Mouse (Mus musculus): ENCODE data around the gene Tceal5. TPM values are rescaled to one million over a fixed set of nuclear protein-coding genes. Genes with fewer than 3 reads are reported as not detected.

Gene Tceal5
- total and polyA plus RNA-seq, 2 experiments from 2014 or later = 15.0 TPM; not detected in 1

DNA sequence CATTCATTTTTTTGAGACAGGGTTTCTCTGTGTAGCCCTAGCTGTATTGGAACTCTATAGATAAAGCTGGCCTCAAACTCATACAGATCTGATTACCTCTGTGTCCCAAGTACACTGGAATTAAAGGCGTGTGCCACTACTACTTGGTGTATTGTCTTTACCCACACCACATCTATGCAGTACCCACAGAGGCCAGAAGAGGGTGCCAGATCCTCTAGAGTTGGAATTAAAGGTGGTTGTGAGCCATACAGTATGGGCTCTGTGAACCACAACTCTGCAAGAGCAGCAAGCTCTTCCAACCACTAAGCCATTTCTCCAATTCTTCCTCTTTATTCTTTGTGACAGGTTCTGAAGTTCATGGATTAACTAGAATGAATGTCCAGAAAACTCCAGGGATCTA lies 6.8 kb downstream of the Tceal5 start:
- TF ChIP-seq CTCF (IDR thresholded peaks at IDR 0.05; ENCODE audit: low read depth) (peak; percentile 42), EP300 (IDR thresholded peaks at IDR 0.05; ENCODE audit: low read depth) (no peak)
- no peak for ATAC-seq (ENCODE audit: insufficient read depth, low read depth)
- no peak for DNase-seq (ENCODE audit: low spot score)
- Histone ChIP-seq H3K27me3 (ENCODE audit: control insufficient read depth, insufficient read depth, low read length) (no peaks in the 10 kb centered on the region), H3K4me3 (ENCODE audit: low read depth, low read length) (no peak overlapping the region), H3K27ac (ENCODE audit: low read depth) (no peak overlapping the region), H3K36me3 (replicated peaks; ENCODE audit: control insufficient read depth, insufficient read depth, low read length) (no peaks in the 10 kb centered on the region), H3K4me1 (ENCODE audit: control insufficient read depth, insufficient read depth) (no peaks in the 10 kb centered on the region), H3K4me2 (ENCODE audit: low read depth, low read length) (no peak overlapping the region), H3K9ac (replicated peaks; ENCODE audit: low read depth, low read length) (no peak overlapping the region), H3K9me3 (replicated peaks; ENCODE audit: control insufficient read depth, low read length) (no peaks in the 10 kb centered on the region)
- WGBS = 70% methylated on average over 1 of the region's 1 CpGs

DNA sequence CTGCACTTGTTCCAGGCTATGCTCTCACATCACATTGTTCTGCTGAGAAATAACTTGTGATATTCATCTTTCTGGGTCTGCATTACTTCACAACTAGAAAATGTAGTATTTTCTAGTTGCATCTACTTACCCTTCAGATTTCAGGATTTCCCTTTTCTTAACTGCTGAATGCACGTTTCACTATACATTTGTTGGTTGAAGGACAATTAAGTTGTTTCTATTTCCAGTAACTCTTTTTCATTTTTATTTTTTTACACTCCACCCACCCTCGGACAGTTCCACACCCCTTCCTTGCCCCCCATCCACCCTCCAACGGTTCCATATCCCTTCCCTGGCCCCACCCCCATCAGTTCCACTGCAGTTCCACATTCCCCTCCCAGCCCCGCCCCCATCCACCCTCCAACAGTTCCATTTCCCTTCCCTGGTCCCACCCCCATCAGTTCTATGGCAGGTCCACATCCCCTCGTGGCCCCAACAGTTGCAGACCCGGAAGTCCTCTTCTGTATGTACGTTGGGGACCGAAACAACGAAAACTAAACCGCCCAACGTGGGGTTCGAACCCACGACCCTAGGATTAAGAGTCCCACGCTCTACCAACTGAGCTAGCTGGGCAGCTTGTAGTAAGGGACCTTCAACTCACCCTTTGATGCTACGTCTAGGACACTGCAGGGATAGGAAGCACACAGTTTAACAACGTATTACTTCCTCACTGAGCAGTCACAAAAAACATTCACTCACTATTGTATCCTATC lies 8.3 kb downstream of the Tceal5 start:
- DNase-seq (ENCODE audit: low spot score) = no peak
- WGBS = 74% methylated on average over 16 of the region's 16 CpGs
- no peak for ATAC-seq (ENCODE audit: insufficient read depth, low read depth)

DNA sequence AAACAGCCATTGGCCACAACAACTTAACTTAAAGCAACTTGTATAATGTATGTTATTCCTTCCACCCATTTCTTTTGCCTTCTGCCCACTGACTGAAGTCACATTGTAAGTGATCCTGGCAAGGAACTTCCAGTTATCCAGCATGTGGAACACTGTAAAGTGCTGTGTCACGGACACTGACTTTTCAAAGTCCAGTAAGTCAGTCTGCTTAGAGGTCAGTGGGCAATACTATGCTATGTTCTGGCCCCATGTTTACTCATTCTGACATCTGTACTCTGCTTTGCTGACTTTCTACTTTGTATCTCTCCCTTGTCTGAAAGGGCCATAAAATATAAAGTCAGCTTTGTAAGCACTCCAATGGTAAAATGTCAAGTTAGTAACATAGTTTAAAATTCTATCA lies 20.6 kb downstream of the Tceal5 start:
- DNase-seq (ENCODE audit: low spot score) (no peak), ATAC-seq (ENCODE audit: insufficient read depth, low read depth) (no peak)
- H3K4me3 ChIP-seq (ENCODE audit: low read depth, low read length) = no peak overlapping the region
- no peaks in the 10 kb centered on the region for H3K9me3 ChIP-seq (replicated peaks; ENCODE audit: control insufficient read depth, low read length)
- no peaks in the 10 kb centered on the region for H3K4me1 ChIP-seq (ENCODE audit: control insufficient read depth, insufficient read depth)
- no peak overlapping the region for H3K9ac ChIP-seq (replicated peaks; ENCODE audit: low read depth, low read length)
- no peak overlapping the region for H3K4me2 ChIP-seq (ENCODE audit: low read depth, low read length)
- no peak overlapping the region for H3K27ac ChIP-seq (ENCODE audit: low read depth)
- H3K36me3 ChIP-seq (replicated peaks; ENCODE audit: control insufficient read depth, insufficient read depth, low read length) = no peaks in the 10 kb centered on the region
- TF ChIP-seq CTCF (IDR thresholded peaks at IDR 0.05; ENCODE audit: low read depth) (no peak), EP300 (IDR thresholded peaks at IDR 0.05; ENCODE audit: low read depth) (no peak)
- 69% methylated on average over 1 of the region's 1 CpGs for WGBS
- H3K27me3 ChIP-seq (ENCODE audit: control insufficient read depth, insufficient read depth, low read length) = no peaks in the 10 kb centered on the region

More for the DNA sequence above, 8.3 kb downstream of the Tceal5 start:
- no peaks in the 10 kb centered on the region for H3K36me3 ChIP-seq (replicated peaks; ENCODE audit: control insufficient read depth, insufficient read depth, low read length)
- no peaks in the 10 kb centered on the region for H3K4me1 ChIP-seq (ENCODE audit: control insufficient read depth, insufficient read depth)
- TF ChIP-seq EP300 (IDR thresholded peaks at IDR 0.05; ENCODE audit: low read depth) (no peak), CTCF (IDR thresholded peaks at IDR 0.05; ENCODE audit: low read depth) (no peak)
- no peaks in the 10 kb centered on the region for H3K27me3 ChIP-seq (ENCODE audit: control insufficient read depth, insufficient read depth, low read length)
- H3K4me2 ChIP-seq (ENCODE audit: low read depth, low read length) = no peak overlapping the region
- H3K27ac ChIP-seq (ENCODE audit: low read depth) = no peak overlapping the region
- H3K4me3 ChIP-seq (ENCODE audit: low read depth, low read length) = no peak overlapping the region
- H3K9me3 ChIP-seq (replicated peaks; ENCODE audit: control insufficient read depth, low read length) = no peaks in the 10 kb centered on the region
- no peak overlapping the region for H3K9ac ChIP-seq (replicated peaks; ENCODE audit: low read depth, low read length)

DNA sequence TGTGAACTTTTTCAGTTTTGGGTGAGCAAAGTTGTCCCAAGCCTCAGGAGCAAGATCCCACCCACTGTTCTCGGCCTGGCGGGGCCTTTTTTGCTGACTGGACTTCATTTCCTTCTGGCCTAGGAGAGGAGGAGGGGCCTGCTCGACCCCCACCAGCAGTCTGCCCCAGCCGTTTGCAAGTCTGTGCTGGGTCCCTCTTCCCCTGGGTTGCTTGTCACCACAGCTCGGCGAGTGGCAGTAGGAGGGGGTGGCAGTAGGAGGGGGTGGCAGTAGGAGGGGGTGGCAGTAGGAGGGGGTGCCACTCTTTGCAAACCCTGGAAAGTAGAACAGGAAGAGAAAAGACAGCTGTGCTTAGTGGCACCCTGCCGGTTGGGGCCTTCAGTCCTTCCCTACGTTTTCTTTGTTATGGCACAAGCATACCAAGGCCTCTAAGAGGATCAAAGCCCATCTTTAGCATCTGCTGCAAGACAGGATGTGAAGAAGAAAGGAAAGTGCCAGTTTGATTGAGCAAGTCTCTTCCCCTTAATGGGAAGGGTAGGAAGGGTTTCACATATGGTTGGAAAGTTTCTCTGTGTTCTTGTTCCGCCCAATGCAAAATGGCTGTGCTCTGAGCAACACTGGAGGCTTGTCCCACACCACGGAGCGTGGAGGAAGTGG lies 22.7 kb downstream of the Tceal5 start:
- H3K27me3 ChIP-seq (ENCODE audit: control insufficient read depth, insufficient read depth, low read length) = no peaks in the 10 kb centered on the region
- no peak overlapping the region for H3K27ac ChIP-seq (ENCODE audit: low read depth)
- no peak overlapping the region for H3K9ac ChIP-seq (replicated peaks; ENCODE audit: low read depth, low read length)
- WGBS = 32% methylated on average over 11 of the region's 11 CpGs
- no peaks in the 10 kb centered on the region for H3K4me1 ChIP-seq (ENCODE audit: control insufficient read depth, insufficient read depth)
- DNase-seq (ENCODE audit: low spot score) (no peak), ATAC-seq (ENCODE audit: insufficient read depth, low read depth) (no peak)
- H3K4me2 ChIP-seq (ENCODE audit: low read depth, low read length) = no peak overlapping the region
- H3K36me3 ChIP-seq (replicated peaks; ENCODE audit: control insufficient read depth, insufficient read depth, low read length) = no peaks in the 10 kb centered on the region
- H3K4me3 ChIP-seq (ENCODE audit: low read depth, low read length) = no peak overlapping the region
- no peaks in the 10 kb centered on the region for H3K9me3 ChIP-seq (replicated peaks; ENCODE audit: control insufficient read depth, low read length)
- TF ChIP-seq CTCF (IDR thresholded peaks at IDR 0.05; ENCODE audit: low read depth) = no peak
- TF ChIP-seq EP300 (IDR thresholded peaks at IDR 0.05; ENCODE audit: low read depth) = no peak

DNA sequence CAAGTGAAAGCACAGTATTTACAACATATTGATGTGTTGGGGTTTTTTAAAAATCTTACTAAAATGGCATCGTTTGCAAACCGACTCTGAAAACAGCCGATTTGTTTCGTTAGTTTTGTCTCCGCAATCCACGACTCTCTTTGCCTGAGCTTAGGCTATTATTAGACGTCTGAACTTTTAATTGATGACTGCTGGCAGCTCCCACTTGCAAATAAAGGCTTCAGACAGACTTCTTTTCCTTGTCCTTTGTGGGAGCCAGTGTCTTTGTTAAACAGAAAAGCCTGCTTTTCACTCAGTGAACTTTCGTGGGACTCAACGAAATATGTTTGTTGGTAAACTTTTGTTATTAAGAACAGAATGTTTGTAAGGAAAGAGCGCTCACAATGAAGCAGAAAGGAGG lies 30.9 kb downstream of the Tceal5 start:
- H3K4me2 ChIP-seq (ENCODE audit: low read depth, low read length) = peak overlapping the region; percentile 64
- H3K9me3 ChIP-seq (replicated peaks; ENCODE audit: control insufficient read depth, low read length) = no peaks in the 10 kb centered on the region
- 33% methylated on average over 10 of the region's 10 CpGs for WGBS
- H3K4me1 ChIP-seq (ENCODE audit: control insufficient read depth, insufficient read depth) = 0 out of 2 replicates have a peak, but pooled peaks cover 3% of the 10 kb centered on the region
- peak; percentile 44 for DNase-seq (ENCODE audit: low spot score)
- no peaks in the 10 kb centered on the region for H3K27me3 ChIP-seq (ENCODE audit: control insufficient read depth, insufficient read depth, low read length)
- no peak for TF ChIP-seq CTCF (IDR thresholded peaks at IDR 0.05; ENCODE audit: low read depth)
- no peak for TF ChIP-seq EP300 (IDR thresholded peaks at IDR 0.05; ENCODE audit: low read depth)
- H3K27ac ChIP-seq (ENCODE audit: low read depth) = peak overlapping the region; percentile 95
- H3K36me3 ChIP-seq (replicated peaks; ENCODE audit: control insufficient read depth, insufficient read depth, low read length) = 0 out of 2 replicates have a peak, but pooled peaks cover 5% of the 10 kb centered on the region
- H3K4me3 ChIP-seq (ENCODE audit: low read depth, low read length) = peak overlapping the region; percentile 71
- no peak for ATAC-seq (ENCODE audit: insufficient read depth, low read depth)
- H3K9ac ChIP-seq (replicated peaks; ENCODE audit: low read depth, low read length) = peak overlapping the region; percentile 45; the same call in 1 of the 2 replicates
